Mouse (Mus musculus): ENCODE data around the gene Strip2. TPM values are rescaled to one million over a fixed set of nuclear protein-coding genes. Genes with fewer than 3 reads are reported as not detected.

The Strip2 gene
- polyA plus RNA-seq, 1 experiment from 2014 or later = 66.6 TPM

DNA sequence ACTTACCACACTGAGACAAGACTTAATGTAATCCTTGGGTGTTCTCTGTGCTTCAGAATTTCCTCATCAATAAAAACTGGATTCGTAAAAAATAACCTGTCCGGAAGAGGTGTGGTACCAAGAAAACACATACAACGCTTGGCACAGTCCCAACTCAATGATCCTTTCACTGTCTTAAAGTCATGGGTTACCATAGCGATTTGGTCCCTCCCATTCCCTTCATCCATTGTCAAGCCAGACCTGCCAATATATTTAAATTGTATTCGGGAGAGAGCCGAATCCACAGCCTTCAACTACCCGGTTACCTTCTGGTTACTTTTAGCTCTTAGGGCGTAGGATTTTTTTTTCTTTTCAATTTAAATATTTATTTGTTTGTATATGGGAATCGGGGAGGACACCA lies 976 bp upstream of the Strip2 start:
- WGBS = 46% methylated on average over 9 of the region's 9 CpGs
- peak overlapping the region; percentile 96 for H3K4me2 ChIP-seq (ENCODE audit: low read depth, low read length)
- peaks cover 8% of the 10 kb centered on the region for H3K4me1 ChIP-seq (ENCODE audit: control insufficient read depth, insufficient read depth, low read length)
- H3K36me3 ChIP-seq (ENCODE audit: control insufficient read depth, insufficient read depth) = 0 out of 2 replicates have a peak, but pooled peaks cover 1% of the 10 kb centered on the region
- no peaks in the 10 kb centered on the region for H3K9me3 ChIP-seq (replicated peaks; ENCODE audit: control insufficient read depth, low read length)
- no peak for ATAC-seq (replicated peaks; ENCODE audit: extremely low read depth, insufficient read depth, low FRiP score)
- no peaks in the 10 kb centered on the region for H3K27me3 ChIP-seq (ENCODE audit: control insufficient read depth, insufficient read depth, low read length)
- H3K27ac ChIP-seq (ENCODE audit: low read length) = no peak overlapping the region
- no peak overlapping the region; the same call in 1 of the 2 replicates for H3K9ac ChIP-seq (ENCODE audit: low read length)
- H3K4me3 ChIP-seq (ENCODE audit: low read length) = peak overlapping the region; percentile 98

DNA sequence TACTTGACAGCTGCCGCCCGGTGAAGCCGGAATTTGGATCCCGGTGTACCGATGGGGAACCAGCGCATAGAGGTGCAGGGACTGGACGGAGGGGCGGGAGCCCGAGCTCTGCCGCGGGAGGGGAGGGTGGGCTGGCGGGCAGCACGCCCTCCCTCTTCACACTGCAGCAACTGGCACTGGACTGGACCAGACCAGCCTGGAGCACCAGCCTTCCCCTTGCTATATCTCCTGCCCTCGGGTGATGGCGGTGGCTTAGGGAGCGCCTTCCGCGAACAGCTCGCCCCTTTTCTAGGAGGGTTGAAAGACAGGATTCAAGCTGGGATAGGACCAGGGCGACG lies 540 bp downstream of the Strip2 start:
- Histone ChIP-seq H3K27me3 (ENCODE audit: control insufficient read depth, insufficient read depth, low read length) (no peaks in the 10 kb centered on the region), H3K9ac (ENCODE audit: low read length) (peak overlapping the region; percentile 90), H3K4me1 (ENCODE audit: control insufficient read depth, insufficient read depth, low read length) (peaks cover 8% of the 10 kb centered on the region), H3K27ac (ENCODE audit: low read length) (peak overlapping the region; percentile 95), H3K9me3 (replicated peaks; ENCODE audit: control insufficient read depth, low read length) (no peaks in the 10 kb centered on the region), H3K36me3 (ENCODE audit: control insufficient read depth, insufficient read depth) (peaks cover 5% of the 10 kb centered on the region; the same call in 1 of the 2 replicates), H3K4me2 (ENCODE audit: low read depth, low read length) (peak overlapping the region; percentile 96), H3K4me3 (ENCODE audit: low read length) (peak overlapping the region; percentile 98)
- ATAC-seq (replicated peaks; ENCODE audit: extremely low read depth, insufficient read depth, low FRiP score) = peak; percentile 86
- under 1% methylated on average over 21 of the region's 21 CpGs for WGBS

DNA sequence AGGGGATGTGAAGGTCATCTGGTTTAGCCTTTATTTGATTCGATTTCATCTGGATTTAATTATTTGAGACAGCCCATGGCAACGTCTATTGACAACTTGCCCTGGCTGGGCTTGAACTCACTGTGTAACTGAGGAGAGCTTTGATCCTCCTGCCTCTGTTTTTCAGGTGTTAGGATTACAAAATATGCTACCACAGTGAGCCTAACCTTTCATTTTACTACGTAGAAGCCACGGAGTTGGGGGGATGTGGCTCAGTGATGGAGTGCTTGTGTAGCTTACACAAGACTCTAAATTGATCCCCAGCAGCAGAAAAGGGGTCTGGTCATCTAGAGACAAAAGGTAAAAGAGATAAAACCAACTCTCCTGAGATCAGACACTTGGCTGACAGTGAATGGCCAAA lies 1.1 kb downstream of the Strip2 start:
- peak overlapping the region; percentile 96 for H3K4me2 ChIP-seq (ENCODE audit: low read depth, low read length)
- peaks cover 11% of the 10 kb centered on the region for H3K4me1 ChIP-seq (ENCODE audit: control insufficient read depth, insufficient read depth, low read length)
- peak overlapping the region; percentile 95 for H3K27ac ChIP-seq (ENCODE audit: low read length)
- no peaks in the 10 kb centered on the region for H3K27me3 ChIP-seq (ENCODE audit: control insufficient read depth, insufficient read depth, low read length)
- no peaks in the 10 kb centered on the region for H3K9me3 ChIP-seq (replicated peaks; ENCODE audit: control insufficient read depth, low read length)
- H3K9ac ChIP-seq (ENCODE audit: low read length) = peak overlapping the region; percentile 90
- 32% methylated on average over 4 of the region's 4 CpGs for WGBS
- H3K4me3 ChIP-seq (ENCODE audit: low read length) = peak overlapping the region; percentile 98
- ATAC-seq (replicated peaks; ENCODE audit: extremely low read depth, insufficient read depth, low FRiP score) = no peak
- peaks cover 5% of the 10 kb centered on the region; the same call in 1 of the 2 replicates for H3K36me3 ChIP-seq (ENCODE audit: control insufficient read depth, insufficient read depth)

DNA sequence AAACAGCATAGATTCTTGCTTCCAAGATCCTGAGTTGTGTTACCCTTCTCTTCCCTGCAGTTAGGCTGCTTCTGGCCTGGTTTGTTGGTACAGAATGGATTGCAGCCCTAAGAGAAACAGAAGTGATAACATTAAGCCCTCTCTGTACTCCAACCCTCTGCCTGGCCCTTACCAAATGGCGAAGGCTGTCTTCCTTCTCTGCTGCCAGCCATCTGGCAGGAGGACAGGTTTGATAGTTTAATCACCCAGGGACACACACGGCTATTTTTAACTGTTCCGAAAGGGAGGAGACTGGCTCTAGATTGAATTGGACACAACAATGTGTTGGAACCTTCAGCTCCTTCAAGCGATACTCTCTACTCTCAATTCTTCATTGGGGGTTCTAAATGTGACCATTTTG lies 6.7 kb downstream of the Strip2 start:
- Histone ChIP-seq H3K9ac (ENCODE audit: low read length) (peak overlapping the region; percentile 46; the same call in 1 of the 2 replicates), H3K27ac (ENCODE audit: low read length) (peak overlapping the region; percentile 86), H3K4me2 (ENCODE audit: low read depth, low read length) (peak overlapping the region; percentile 27), H3K9me3 (replicated peaks; ENCODE audit: control insufficient read depth, low read length) (no peaks in the 10 kb centered on the region), H3K27me3 (ENCODE audit: control insufficient read depth, insufficient read depth, low read length) (no peaks in the 10 kb centered on the region), H3K36me3 (ENCODE audit: control insufficient read depth, insufficient read depth) (peaks cover 23% of the 10 kb centered on the region), H3K4me3 (ENCODE audit: low read length) (no peak overlapping the region; the same call in 1 of the 2 replicates), H3K4me1 (ENCODE audit: control insufficient read depth, insufficient read depth, low read length) (peaks cover 21% of the 10 kb centered on the region)
- 25% methylated on average over 4 of the region's 4 CpGs for WGBS
- peak; percentile 83 for ATAC-seq (replicated peaks; ENCODE audit: extremely low read depth, insufficient read depth, low FRiP score)

DNA sequence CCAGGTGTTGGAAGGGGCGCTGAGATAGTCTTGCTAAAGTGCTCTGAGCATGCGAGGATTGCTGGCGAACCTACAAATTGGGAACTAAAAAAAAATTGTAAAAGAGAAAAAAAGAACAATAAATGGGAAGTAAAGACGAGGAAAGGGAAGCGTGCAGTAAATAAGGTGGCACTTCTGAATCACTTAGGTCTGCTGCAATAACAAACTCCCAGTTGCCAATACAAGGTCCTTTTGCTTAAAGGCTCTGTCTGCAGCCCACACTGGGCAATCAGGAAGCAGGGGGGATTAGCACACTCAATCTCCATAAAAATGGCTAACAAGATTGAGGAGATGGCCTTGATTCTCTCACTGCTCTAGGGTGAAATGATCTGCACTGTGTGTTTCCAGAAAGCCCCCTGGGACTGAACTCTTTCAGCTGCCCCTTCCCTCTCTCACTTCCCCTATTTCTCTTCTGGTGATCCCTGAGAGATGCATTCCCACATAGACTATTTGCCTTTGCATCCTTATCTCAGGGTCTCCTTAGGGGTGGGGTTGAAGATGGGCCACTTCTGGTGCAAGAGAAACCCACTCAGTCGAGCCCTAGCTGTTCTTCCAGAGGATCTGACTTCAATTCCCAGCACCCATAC lies 8.9 kb downstream of the Strip2 start:
- 73% methylated on average over 6 of the region's 6 CpGs for WGBS
- no peak for ATAC-seq (replicated peaks; ENCODE audit: extremely low read depth, insufficient read depth, low FRiP score)
- peaks cover 30% of the 10 kb centered on the region for H3K36me3 ChIP-seq (ENCODE audit: control insufficient read depth, insufficient read depth)
- no peak overlapping the region for H3K9ac ChIP-seq (ENCODE audit: low read length)
- no peak overlapping the region for H3K4me3 ChIP-seq (ENCODE audit: low read length)
- H3K27me3 ChIP-seq (ENCODE audit: control insufficient read depth, insufficient read depth, low read length) = no peaks in the 10 kb centered on the region
- no peak overlapping the region for H3K4me2 ChIP-seq (ENCODE audit: low read depth, low read length)
- H3K4me1 ChIP-seq (ENCODE audit: control insufficient read depth, insufficient read depth, low read length) = peaks cover 13% of the 10 kb centered on the region
- H3K9me3 ChIP-seq (replicated peaks; ENCODE audit: control insufficient read depth, low read length) = no peaks in the 10 kb centered on the region
- no peak overlapping the region for H3K27ac ChIP-seq (ENCODE audit: low read length)

DNA sequence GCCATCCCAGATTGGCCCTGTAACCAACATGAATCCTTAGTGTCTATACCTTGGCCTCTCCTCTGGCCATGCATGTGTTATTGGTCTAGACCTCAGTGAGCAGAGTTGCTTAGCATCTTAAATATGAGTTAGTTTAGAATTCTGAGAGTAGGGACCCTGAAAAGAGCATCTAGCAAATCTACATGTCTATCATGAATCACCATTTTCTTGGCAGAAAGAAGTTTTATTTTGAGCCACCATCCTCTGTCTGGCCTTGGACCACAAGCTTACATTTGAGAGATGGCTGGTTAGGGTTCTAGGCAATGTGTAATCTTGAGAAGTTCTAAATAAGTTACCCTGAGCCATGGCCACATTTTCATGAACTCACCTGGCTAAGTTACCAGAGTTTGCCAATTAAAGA lies 13.3 kb downstream of the Strip2 start:
- Histone ChIP-seq H3K27ac (ENCODE audit: low read length) (no peak overlapping the region), H3K4me2 (ENCODE audit: low read depth, low read length) (no peak overlapping the region), H3K4me3 (ENCODE audit: low read length) (no peak overlapping the region), H3K9ac (ENCODE audit: low read length) (no peak overlapping the region), H3K9me3 (replicated peaks; ENCODE audit: control insufficient read depth, low read length) (no peaks in the 10 kb centered on the region; the same call in none of the 2 replicates), H3K27me3 (ENCODE audit: control insufficient read depth, insufficient read depth, low read length) (no peaks in the 10 kb centered on the region), H3K36me3 (ENCODE audit: control insufficient read depth, insufficient read depth) (peaks cover 51% of the 10 kb centered on the region), H3K4me1 (ENCODE audit: control insufficient read depth, insufficient read depth, low read length) (no peaks in the 10 kb centered on the region)
- ATAC-seq (replicated peaks; ENCODE audit: extremely low read depth, insufficient read depth, low FRiP score) = no peak

DNA sequence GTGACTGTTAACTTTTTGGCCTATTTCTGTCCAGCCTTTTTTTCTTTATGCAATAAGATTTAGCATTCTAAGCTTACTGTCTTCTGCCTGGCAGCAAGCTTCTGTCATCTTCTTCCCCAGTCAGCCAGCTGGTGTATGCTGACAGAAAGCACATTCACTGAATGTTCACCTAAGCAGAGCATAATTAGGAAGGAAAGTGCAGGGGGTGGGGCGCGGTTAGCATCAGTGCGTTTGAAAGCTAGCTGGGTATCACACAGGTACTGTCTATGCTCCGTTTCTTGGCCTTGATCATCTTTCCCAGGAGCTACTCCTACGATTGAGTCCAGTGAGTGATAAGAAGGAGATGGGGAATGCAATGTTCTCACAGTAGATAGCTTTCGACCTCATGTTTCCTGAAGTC lies 13.9 kb downstream of the Strip2 start:
- Histone ChIP-seq H3K36me3 (ENCODE audit: control insufficient read depth, insufficient read depth) (peaks cover 46% of the 10 kb centered on the region), H3K4me2 (ENCODE audit: low read depth, low read length) (no peak overlapping the region), H3K9ac (ENCODE audit: low read length) (no peak overlapping the region), H3K4me1 (ENCODE audit: control insufficient read depth, insufficient read depth, low read length) (no peaks in the 10 kb centered on the region), H3K9me3 (replicated peaks; ENCODE audit: control insufficient read depth, low read length) (no peaks in the 10 kb centered on the region; the same call in none of the 2 replicates), H3K27ac (ENCODE audit: low read length) (no peak overlapping the region), H3K27me3 (ENCODE audit: control insufficient read depth, insufficient read depth, low read length) (no peaks in the 10 kb centered on the region), H3K4me3 (ENCODE audit: low read length) (no peak overlapping the region)
- ATAC-seq (replicated peaks; ENCODE audit: extremely low read depth, insufficient read depth, low FRiP score) = no peak
- 63% methylated on average over 6 of the region's 6 CpGs for WGBS

DNA sequence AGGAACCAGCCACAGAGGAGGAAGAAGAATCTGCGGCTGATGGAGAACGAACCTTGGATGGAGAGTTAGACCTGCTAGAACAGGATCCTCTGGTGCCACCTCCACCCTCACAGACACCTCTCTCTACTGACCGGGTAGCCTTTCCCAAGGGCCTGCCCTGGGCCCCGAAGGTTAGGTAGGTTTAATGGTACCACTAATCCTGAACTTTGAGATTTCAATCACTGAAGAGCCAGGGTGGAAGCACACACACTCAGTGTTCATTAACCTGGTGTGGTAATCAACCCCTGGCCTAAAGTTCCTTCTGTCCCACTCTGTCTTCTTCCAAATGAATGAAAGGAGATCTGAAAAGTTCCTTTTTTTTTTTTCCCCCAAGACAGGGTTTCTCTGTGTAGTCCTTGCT lies 14.4 kb downstream of the Strip2 start:
- peaks cover 45% of the 10 kb centered on the region for H3K36me3 ChIP-seq (ENCODE audit: control insufficient read depth, insufficient read depth)
- 74% methylated on average over 4 of the region's 4 CpGs for WGBS
- no peak for ATAC-seq (replicated peaks; ENCODE audit: extremely low read depth, insufficient read depth, low FRiP score)
- H3K4me3 ChIP-seq (ENCODE audit: low read length) = no peak overlapping the region
- no peaks in the 10 kb centered on the region for H3K27me3 ChIP-seq (ENCODE audit: control insufficient read depth, insufficient read depth, low read length)
- no peak overlapping the region for H3K27ac ChIP-seq (ENCODE audit: low read length)
- H3K9ac ChIP-seq (ENCODE audit: low read length) = no peak overlapping the region
- no peak overlapping the region for H3K4me2 ChIP-seq (ENCODE audit: low read depth, low read length)
- no peaks in the 10 kb centered on the region for H3K4me1 ChIP-seq (ENCODE audit: control insufficient read depth, insufficient read depth, low read length)
- H3K9me3 ChIP-seq (replicated peaks; ENCODE audit: control insufficient read depth, low read length) = no peaks in the 10 kb centered on the region; the same call in none of the 2 replicates

DNA sequence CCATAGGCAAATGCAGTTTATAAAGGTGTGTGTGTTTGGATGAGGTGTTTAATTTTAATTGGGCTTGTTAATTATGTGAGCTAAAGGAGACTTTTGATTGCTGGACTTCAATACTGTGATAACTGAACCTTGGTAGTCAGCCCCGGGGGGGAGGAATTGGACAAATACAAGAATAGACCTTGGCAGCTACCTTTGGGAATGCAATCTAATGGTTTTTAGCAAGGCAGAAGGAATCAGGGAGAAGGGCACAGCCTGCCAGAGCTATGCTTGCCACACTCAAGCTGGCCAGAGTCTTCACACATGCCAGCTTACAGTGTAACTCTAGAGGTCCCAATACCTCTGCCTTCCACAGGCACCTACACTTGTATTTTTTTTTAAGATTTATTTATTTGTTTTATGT lies 18.9 kb downstream of the Strip2 start:
- 68% methylated on average over 1 of the region's 1 CpGs for WGBS
- Histone ChIP-seq H3K4me3 (ENCODE audit: low read length) (no peak overlapping the region), H3K36me3 (ENCODE audit: control insufficient read depth, insufficient read depth) (peaks cover 73% of the 10 kb centered on the region), H3K9me3 (replicated peaks; ENCODE audit: control insufficient read depth, low read length) (no peaks in the 10 kb centered on the region; the same call in none of the 2 replicates), H3K4me2 (ENCODE audit: low read depth, low read length) (no peak overlapping the region), H3K27me3 (ENCODE audit: control insufficient read depth, insufficient read depth, low read length) (no peaks in the 10 kb centered on the region), H3K27ac (ENCODE audit: low read length) (no peak overlapping the region; the same call in 1 of the 2 replicates), H3K4me1 (ENCODE audit: control insufficient read depth, insufficient read depth, low read length) (peaks cover 11% of the 10 kb centered on the region), H3K9ac (ENCODE audit: low read length) (no peak overlapping the region)
- no peak for ATAC-seq (replicated peaks; ENCODE audit: extremely low read depth, insufficient read depth, low FRiP score)

Measured in heart, embryonic 16.5 days (tissue).